Mouse (Mus musculus) sigmoid colon, adult 10 weeks (tissue): Measurements from ENCODE around the gene Drd4. TPM values are rescaled to one million over a fixed set of nuclear protein-coding genes. Genes with fewer than 3 reads are reported as not detected.

Source experiments
- polyA plus RNA-seq: library from polyadenylated mRNA; stranded (reverse); fragments of 350-450 nt; fragmentation: Illumina TruSeq; extraction: RNeasy Lipid Tissue Mini Kit (QIAGEN cat#74804); gene quantifications from one replicate; pipeline ENCODE4 v1.2.3, GENCODE M21; 2014; ENCODE audit warnings: low read depth, low replicate concordance

Drd4 gene
- polyA plus RNA-seq, result not detected

DNA sequence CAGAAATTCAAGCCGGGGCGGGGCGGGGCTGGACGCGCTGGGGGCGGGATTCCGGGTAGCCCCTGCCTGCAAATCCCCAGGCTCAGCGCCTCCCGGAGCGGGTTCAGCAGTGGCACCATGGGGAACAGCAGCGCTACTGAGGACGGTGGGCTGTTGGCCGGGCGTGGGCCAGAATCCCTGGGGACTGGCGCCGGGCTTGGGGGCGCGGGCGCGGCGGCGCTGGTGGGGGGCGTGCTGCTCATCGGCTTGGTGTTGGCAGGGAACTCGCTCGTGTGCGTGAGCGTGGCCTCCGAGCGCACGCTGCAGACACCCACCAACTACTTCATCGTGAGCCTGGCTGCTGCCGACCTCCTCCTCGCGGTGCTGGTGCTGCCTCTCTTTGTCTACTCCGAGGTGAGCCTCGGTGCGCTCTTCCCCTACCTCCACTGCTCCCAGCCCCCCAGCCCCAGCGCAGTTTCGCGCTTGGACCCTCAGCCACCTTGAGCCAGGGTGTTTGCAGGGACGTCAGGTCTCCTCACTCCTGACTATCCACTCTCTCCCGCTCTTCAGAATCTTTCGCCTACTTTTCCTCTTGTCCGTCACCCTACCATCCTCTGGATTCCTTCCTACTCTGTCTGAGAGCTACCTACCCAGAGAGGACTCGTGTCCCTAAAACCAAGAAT is at the start of gene Drd4:
TSS of gene Drd4 (plus strand) at position 86 of the 662 bp plus-strand sequence.

GRCm38 (mm10) chr7:141265739-141266561 is 25.9 kb upstream of the Drd4 start, which contains the start of gene Irf7:
Gene Irf7 (minus strand): TSS chr7:141266481.

DNA sequence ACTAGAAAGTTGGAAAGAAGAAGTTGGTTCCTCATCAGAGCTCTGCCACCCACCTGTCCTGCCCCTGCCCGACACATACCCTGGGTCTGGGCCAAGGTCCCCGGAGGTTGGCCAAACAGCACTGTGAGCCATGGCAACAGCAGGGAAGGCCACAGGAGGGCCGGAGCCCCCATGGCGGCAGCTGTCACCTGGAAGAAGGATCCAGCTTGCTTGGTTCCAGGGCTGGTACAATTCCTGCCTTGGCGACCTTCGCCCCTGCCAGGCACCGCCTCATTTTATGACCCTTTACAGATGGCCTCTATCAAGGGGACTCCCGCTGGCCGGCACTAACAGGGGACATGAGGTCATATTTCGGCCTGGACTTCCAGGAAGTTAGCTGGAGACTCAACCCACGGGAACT is 15.3 kb upstream of the Drd4 start, which contains the start of gene Cdhr5:
TSS of gene Cdhr5 (minus strand) at position 241 of the 400 bp plus-strand sequence.

GRCm38 (mm10) chr7:141278766-141279590 is 12.8 kb upstream of the Drd4 start, which contains the start of gene Sct:
Gene Sct (minus strand): TSS chr7:141279133.

DNA sequence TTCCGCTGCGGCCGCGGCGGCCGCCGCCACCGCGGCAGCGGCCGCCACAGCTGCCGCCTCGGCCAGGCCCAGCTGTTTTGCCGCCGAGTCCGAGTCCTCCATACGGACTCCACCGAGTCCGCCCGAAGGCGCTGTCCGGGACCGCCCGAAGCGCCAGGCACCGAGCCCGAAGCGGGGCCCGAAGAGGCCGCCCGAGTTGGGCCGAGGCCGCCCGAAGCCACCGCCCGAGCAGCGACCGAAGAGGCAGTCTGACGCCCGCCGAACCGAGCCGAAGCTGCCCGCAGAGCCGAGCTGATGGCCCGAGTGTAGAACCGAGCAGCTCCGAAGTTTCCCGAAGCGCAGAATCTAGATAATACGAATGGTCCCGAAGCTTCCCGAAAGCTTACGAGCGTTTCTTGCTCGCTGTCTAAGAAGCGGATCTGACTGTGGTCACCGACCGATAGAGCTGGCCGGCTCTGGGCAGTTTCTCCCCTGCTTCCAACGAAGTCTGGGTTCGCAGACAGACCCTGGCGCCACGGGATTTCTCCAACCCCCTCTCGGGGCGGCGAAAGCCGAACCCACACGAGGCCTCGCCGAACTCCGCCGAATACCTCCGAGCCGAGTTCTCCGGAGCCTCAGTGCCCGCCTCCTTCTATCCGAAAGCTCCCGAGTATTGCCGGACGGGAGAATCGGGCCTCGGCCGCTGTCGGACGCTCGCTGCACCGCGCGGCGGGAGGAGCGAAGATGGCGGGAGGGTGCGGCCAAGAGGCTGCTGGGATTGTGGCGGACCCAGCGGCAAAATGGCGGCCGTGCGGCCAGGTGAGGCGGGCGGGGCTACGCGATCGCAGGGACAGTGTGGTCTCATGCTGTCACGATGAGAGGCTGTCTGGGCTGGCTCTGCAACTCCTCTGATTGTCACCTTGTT is 35.9 kb downstream of the Drd4 start, which contains the start of the genes Deaf1 and Tmem80:
TSS of gene Deaf1 (minus strand) at position 222 of the 904 bp plus-strand sequence.
TSS of gene Tmem80 (plus strand) at position 271 of the 904 bp plus-strand sequence.

DNA sequence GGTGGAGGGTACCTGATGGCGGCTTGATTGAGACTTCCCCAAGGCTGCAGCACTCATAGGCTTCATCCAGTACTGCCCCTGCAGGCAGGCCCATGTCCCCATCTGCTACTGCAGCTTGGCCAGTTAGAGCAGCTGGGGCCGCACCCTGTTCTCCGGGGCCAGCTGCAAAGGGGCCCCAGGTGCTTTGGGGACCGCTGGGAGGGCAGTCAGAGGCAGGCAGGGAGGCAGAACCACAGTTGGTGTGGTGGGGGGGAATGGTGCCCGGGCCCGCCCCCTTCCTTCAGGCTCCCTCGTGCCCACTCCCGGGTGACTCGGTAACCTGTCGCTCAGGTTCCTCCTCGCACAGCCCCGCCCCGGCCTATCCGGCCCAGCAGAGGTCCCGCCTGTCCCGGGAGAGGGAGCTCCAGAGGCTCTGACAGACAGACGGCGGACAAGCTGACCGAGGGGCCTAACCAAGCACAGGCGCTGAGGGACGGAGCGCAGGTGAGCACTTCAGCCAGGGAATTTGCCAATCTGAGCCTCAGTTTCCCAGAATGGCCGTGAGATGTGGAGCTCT is 46.8 kb downstream of the Drd4 start, which contains the start of gene Eps8l2:
TSS of gene Eps8l2 (plus strand) at position 305 of the 556 bp plus-strand sequence.

Other genes with a start within 250 kb of the Drd4 start
- 0.19 TPM for gene B4galnt4, start 230.9 kb upstream of the Drd4 start, polyA plus RNA-seq
- gene Pkp3, start 213.8 kb upstream of the Drd4 start, polyA plus RNA-seq, result 0.69 TPM
- 2.9 TPM for gene Sigirr, start 191.4 kb upstream of the Drd4 start, polyA plus RNA-seq
- gene Ano9, start 174.2 kb upstream of the Drd4 start, polyA plus RNA-seq, result 59.9 TPM
- gene Ptdss2, start 169.6 kb upstream of the Drd4 start, polyA plus RNA-seq, result 17.4 TPM
- gene Rnh1, start 119.1 kb upstream of the Drd4 start, polyA plus RNA-seq, result 2.4 TPM
- 5.6 TPM for gene Hras, start 98.0 kb upstream of the Drd4 start, polyA plus RNA-seq
- gene Lrrc56, start 97.8 kb upstream of the Drd4 start, polyA plus RNA-seq, result 1.1 TPM
- gene Lmntd2, start 77.9 kb upstream of the Drd4 start, polyA plus RNA-seq, result 0.66 TPM
- gene Rassf7, start 76.1 kb upstream of the Drd4 start, polyA plus RNA-seq, result 12.7 TPM
- 19.9 TPM for gene Phrf1, start 63.2 kb upstream of the Drd4 start, polyA plus RNA-seq
- 74.8 TPM for gene Irf7, start 25.5 kb upstream of the Drd4 start, polyA plus RNA-seq
- 135 TPM for gene Cdhr5, start 15.2 kb upstream of the Drd4 start, polyA plus RNA-seq
- gene Sct, start 12.9 kb upstream of the Drd4 start, polyA plus RNA-seq, result not detected
- gene Deaf1, start 35.7 kb downstream of the Drd4 start, polyA plus RNA-seq, result 1.6 TPM
- 17.6 TPM for gene Tmem80, start 35.7 kb downstream of the Drd4 start, polyA plus RNA-seq
- 14.2 TPM for gene Eps8l2, start 46.9 kb downstream of the Drd4 start, polyA plus RNA-seq
- gene Taldo1, start 100.2 kb downstream of the Drd4 start, polyA plus RNA-seq, result 19.4 TPM
- gene Gatd1, start 122.1 kb downstream of the Drd4 start, polyA plus RNA-seq, result 10.9 TPM
- gene Cend1, start 137.5 kb downstream of the Drd4 start, polyA plus RNA-seq, result 1.3 TPM
- 1.7 TPM for gene Slc25a22, start 145.9 kb downstream of the Drd4 start, polyA plus RNA-seq
- 0.28 TPM for gene Pidd1, start 152.0 kb downstream of the Drd4 start, polyA plus RNA-seq
- 29.5 TPM for gene Rplp2, start 155.4 kb downstream of the Drd4 start, polyA plus RNA-seq
- 3.7 TPM for gene Pnpla2, start 163.2 kb downstream of the Drd4 start, polyA plus RNA-seq
- gene Cracr2b, start 169.1 kb downstream of the Drd4 start, polyA plus RNA-seq, result 1.9 TPM
- gene Cd151, start 175.4 kb downstream of the Drd4 start, polyA plus RNA-seq, result 35.4 TPM
- 0.79 TPM for gene Polr2l, start 183.1 kb downstream of the Drd4 start, polyA plus RNA-seq
- gene Tspan4, start 183.2 kb downstream of the Drd4 start, polyA plus RNA-seq, result 0.79 TPM
- gene Chid1, start 247.9 kb downstream of the Drd4 start, polyA plus RNA-seq, result 4.4 TPM